Mouse (Mus musculus) MEL-GATA-1-ER (cell line): ENCODE results near the gene Dlx3.

Experiments
- DNase-seq: peaks from one replicate; pipeline ENCODE4 v3.0.0-alpha.2; 2012; ENCODE audit warnings: low read depth; ENCODE audit errors: extremely low read depth

Dlx3 gene

DNA sequence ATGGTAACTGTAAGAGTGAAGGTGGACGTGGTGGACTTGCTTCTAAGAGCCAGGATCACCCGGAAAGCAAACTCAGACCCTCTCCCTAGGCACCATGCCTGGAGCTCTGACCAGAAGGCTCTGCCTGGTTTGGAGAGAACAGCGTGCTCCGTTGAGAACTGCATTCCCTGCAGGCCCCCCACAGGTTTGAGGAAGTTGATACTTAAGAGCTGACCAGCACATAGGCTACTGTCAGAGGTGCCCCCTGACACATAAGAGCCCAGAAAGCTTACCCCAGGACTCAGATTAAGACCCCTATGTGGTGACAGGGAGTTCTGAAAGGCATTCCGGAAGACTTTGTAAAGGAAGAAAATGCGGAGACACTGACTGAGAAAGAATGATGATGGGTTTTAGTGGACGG, 31.6 kb upstream of the Dlx3 start:
- no peak for DNase-seq

DNA sequence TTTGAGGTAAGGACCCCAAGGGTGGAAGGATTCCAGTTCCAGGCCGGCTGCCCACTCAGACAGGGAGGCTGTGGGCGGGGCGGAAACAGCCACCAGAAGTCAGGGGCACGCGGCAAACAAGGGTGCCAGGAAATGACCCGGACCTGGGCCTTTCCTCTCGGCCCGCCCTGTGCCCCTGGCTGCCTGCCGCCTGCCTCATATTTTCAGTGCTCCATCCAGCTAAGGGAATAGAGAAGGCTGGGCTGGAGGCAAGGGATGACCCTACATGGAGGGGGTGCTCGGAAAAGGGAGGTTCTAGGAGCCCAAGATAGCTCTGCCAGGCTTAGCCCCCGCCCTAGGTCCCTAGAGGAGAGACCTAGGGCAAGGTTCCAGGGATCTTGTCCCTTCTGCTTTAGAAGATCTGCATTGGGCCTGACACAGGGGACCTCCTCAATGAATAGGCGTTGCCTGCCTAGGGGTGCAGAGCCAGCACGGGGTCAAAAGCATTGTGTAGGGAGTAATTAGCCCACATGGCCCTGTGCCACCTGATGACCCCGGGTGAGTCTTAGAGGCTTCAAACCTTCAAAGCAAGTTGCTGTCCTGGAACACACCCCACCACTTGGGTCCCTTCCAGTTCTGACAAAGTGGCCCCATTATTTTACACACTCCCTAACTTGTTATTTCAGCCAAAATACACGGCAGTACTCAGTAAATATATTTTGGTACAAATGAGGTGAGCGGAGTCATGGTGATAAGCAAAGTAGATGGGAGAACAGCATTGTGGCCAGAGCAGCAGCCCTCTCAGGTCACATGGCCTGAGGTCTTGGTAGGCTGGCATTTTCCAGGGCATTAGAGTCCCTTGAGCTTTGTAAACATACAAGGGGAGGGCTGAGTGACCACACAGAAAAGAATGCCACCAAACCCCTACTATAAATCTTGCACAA, 30.8 kb upstream of the Dlx3 start:
- no peak for DNase-seq

DNA sequence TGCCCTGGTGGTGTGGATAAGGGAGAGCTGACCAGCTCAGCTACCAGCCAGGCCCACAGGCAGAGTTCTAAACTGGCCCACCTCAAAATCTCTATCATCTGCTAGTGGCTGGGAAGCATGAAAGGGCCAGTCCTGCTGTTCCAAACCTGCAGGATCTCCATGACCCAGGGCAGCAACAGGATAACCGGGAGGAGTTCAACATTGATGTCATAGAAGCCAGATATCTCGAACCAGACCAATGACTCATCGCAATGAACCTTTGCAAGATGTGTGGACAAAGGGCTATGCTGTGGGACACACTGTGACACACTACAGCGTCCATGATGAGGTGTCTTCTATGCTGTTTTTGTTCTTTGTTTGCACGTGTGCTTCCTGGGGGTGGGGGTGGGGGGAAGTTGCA, 26.8 kb upstream of the Dlx3 start:
- DNase-seq: no peak

DNA sequence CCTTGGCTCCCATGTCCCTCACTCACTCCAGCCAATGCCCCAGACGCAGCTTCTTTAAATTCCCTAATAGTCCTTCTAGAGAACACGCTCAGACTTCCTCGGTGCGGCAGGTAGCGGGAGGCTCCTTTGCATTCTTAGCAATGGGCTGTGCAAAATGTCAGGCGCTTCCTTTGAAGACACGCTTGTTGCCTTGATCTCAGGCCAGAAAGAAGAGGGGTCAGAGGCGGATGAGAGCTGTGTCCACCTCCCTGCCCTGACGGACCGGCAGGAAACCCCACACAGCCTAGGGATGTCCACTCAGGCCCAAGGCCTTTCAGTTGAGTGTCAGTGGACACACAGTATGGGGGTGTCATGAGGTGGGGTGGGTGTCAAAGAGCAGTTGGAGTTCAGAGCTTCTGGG, 24.3 kb upstream of the Dlx3 start:
- no peak for DNase-seq

DNA sequence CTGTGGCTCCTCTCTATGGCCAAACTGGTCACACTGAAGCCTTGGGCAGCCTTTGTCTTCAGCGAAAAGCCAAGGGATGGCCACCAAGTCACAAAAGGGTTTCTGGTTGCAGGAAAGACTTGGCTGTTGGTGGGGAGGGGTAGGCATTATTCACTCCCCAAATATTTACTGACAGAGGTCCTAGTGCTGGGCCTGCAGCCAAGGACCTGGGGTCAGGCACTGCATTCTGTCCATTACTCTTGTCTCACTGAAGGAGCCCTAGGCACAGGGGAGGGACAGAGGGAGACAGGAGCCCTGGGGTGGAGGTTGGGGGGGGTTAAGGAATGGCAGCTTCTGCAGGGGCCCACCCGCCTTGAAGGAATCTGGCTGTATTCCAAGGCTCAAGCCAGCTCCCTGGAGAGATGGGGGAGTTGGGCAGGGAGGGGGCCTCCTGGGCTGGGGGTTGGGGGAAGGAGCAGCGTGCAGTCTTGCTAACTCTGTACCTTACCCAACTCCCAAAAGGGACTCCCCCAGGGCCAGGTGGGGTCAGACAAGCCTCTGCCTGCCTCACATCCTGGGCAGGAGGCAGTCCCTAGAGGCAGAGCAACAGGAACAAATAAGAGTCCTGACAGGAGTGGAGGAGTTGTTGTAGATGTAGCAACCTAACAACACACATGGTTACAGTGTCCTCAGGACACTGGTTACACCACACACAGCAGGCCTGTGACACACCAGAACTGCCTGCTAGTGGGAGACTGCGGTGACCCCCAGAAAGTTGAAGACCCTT, 23.1 kb upstream of the Dlx3 start:
- DNase-seq: no peak

DNA sequence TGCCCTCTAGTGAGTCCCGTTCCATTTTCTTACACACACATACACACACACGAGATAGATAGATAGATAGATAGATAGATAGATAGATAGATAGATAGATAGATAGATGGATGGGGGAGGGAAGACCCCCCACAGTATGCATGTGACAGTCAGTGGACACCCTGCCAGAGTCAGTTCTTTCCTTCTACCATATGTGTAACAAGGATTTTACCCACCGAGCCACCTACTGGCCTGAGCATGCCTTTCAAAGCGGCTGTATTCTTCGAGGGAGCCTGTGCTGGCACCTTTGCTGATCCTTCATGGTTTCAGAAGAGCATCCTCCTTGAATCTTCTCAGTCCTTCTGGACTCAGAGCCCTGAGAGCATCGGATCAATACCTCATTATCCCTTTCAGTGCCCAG, 22.0 kb upstream of the Dlx3 start:
- no peak for DNase-seq

DNA sequence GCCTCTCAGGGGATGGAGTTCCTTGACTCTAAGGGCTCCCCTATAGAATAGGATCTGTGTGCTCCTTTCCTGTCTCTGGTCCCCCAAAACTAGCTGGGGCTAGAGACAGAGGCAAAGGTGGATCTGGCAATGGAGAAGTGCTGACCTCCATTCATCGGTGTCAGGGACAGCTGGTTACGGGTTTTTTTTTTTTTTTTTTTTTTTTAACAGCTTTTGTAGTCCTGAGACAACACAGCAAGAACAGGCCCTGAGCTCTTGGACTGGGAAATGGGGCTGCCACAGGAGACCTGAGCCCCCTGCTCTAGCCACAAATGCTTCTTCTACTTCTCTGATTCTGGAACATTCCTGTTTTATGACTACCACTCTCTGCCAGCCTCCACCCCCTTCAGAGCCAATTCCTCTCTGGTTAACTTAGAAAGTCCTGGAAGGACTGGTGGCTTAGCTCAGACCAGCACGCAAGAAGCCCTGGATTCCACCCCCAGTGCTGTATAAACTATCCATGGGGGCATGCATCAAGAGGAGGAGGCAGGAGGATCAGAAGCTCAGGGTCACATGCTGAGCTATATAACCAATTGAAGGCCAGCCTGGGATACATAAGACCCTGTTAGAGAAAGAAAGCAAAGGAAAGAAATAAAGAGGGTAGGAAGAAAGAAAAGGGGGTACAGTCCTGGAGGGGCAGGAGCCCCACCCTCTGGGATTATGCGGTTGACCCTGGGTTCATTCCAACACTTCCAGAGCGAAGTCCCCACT, 21.4 kb upstream of the Dlx3 start:
- DNase-seq: no peak

DNA sequence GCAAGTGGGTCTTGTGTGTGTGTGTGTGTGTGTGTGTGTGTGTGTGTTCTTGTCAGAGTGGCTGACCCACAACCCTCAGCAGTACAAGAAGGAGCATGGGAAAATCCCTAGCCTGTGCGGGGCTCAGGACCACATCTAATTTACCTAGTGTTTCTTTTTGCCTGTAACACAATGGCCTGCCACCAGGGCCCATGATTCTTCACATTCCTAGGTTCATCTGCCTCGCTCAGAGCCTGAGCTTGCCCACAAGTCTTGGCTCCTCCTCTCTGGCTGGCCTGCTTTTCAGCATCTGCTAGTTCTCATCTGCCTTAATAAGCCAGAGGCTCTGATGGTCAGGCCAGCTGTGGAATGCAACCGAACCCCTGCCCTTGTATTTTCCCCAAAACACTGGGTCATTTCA, 19.5 kb upstream of the Dlx3 start:
- no peak for DNase-seq

DNA sequence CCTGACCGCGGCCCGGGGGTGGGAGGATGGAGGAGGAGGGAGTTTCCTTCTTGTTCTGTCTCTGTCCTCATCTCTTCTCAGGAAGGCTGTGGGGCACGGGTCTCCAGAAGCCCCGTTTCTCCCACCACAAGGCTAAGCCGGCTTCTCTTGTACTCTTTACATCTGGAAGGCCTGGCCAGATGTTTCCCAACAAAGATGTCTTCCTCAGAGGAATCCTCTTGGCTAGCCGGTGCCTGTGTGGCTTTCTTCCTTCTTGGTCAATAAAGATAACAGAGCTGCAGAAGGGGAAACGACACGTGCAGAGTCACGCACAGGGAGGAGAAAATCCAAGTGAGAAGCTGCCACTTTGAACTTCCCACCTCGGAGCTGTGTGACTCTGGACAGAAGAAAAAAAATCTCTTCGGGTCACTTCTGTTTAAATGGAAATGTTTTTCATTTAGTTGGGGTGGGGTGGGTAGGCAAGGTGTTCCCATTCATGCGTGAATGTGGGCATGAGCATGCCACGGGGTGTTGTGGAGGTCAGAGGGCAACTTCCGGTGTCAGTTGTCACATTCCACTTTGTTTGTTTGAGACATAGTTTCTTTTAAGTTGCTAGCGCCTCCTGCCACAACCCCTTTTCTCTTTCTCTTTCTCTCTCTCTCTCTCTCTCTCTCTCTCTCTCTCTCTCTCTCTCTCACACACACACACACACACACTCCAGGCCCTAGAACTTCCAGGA, 18.7 kb upstream of the Dlx3 start:
- no peak for DNase-seq

DNA sequence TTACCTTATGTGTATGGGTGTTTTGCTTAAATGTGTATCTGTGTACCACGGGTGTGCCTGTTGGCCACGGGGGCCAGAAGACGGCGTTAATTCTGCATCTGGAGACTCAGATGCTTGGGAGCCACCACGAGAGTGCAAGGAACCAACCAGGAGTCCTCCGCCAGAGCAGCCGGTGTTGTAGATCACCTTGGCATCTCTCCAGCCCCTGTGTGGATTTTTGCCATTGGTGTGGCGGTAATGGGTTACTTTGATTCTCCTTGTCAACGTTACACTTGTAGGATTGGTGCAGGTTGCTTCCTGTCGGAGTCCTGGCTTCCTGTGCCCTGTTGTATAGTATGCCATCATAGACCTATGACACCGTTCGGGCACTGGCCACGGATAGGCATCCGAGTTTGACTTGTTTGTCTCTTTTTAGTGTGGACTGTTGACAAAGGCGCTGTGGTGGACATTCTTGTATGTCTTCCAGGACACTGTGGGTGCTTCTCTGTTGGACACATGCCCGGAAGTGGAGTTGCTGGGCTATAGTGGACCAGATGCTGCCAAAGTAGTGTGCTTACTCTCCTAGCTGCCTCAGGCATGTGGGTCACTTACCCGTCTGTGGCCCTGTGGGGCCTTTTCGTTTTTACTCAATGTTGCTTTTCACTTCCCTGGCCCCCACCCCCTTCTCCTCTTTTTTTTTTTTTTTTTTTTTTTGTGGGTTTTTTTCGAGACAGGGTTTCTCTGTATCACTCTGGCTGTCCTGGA, 17.6 kb upstream of the Dlx3 start:
- no peak for DNase-seq

DNA sequence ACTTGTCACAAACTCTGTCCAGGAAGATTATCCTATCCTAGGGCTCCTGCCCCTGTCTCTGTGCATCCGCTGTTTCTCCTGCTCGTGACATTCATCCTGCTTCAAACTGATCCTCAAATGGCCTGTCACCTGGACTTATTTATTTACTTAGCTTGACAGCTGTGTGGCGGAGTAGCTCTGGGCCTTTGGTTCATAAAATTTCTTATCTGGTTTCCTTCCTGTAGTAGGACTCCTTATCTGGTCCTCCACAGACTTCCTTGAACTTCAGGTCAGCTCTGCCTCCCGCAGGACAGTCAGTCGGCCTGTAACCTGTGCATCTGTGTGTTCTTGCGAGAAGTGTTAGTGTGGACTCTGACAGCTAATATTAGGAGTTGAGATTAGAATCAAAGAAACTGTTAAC, 15.7 kb upstream of the Dlx3 start:
- peak; percentile 35 for DNase-seq

DNA sequence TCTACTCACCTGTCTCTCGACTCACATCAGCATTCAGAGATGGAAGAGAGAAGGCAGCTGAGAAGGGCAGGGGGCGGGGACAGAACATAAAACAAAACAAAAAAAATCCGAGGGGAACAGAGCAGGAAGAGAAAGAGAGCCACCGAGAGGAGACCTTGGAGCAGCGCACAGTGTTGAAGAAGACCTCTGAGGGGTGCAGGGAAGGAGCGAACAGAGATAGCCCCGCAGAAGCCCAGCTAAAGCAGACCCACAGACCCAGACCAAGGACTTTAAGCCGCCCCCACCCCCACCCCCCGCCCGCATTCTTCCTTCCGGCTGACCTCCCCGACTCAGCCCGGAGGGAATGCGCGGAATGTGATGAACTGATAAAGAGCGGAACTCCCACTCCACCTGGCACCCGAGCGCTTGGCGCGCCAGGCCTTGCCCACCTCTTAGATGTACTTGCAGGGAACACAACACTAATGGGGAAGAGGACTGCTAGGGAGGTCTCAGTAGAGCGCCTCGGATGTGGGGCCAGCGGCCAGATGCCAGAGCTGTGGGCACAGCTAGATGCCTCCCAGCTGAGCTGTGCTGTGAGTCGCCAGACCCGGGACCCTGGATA, 14.5 kb upstream of the Dlx3 start:
- DNase-seq: no peak

DNA sequence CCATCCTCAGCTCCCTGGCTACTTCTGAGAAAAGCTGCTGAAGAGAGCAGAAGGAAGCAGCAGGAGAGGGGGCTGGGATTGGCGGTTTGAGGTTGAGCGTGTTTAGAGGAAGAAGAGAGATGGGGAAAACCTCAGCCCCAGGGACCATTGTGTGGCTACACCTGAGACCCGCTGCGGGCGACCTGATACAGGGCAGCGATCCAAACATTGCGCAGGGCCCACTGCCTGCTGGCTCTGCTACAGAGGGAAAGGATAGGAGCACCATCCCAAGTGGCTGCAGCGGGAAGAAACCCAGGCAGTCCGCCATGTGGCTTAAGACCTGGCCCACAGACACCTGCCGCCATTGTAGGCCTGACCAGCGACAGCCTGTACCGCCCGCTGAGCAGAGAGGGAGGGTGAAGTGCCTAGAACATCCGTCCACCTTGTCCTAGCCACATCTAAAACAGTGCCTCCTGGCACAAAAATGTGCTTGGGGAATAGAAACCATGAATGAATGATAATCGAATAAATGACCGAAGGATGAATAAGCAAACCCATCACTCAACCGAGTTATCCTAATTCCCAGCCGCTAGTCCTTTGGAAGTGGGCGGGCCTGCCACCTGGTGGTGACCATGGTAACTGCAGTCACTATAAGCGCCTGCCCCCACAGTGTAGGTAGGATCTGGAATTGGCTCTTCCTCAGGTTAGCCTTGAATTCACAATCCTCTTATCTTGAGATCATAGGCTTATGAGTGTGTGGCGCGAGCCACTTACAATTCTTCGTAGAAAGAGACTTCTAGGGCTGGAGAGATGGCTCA, 13.3 kb upstream of the Dlx3 start:
- DNase-seq: peak; percentile 11

DNA sequence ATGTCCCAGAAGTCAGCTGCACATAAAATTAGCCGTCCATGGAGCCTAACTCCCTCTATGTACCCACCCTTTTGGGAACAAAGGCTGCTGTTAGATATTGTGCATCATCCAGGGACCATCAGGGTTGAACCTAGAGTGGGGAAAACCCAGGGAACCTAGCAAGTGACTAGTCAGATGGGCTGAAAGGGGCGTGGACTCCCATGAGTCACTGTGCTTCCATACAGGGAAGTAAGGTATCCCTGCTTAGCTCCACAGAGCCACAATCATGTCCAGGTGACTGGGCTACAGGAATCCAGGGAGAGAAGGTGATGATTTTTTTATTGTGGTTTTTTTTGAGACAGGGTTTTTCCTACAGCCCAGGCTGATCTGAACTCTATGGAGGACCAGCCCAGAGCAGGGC, 10.9 kb upstream of the Dlx3 start:
- DNase-seq: no peak

DNA sequence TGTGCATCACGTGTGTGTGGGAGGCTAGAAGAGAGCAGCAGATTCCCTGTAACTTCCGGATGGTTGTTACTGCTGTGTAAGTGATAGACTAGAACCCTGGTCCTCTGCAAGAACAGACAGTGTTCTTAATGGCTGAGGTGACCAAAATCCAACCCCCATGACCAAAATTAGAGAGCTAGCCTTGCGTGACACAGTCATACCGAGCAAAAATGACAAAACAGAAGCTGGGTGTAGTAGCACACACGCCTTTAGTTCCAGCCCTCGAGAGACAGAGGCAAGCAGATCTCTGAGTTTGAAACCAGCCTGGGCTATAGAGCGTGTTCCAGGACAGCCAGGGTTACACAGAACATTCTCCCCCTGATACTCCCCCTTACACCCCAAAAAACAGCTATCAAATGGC, 9.8 kb upstream of the Dlx3 start:
- no peak for DNase-seq

DNA sequence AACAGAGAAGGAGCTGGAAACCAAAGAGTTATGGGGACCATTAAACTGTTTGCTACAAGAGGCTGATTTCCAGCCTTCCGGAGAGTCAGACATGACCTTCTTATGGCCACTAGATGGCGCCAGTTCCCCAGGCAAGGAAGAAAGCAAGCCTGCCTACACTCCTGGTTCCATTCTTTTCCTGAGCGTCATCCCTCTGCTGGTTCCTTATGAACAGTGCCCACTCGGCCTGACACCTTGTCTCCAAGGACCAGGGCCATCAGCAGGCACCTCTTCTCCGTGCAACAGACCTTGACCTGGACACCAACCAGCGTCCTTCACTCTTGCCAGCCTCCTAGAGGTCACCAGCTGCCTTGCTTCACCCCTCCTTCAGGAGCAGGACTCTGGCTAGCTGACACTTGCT, 2.9 kb upstream of the Dlx3 start:
- peak; percentile 38 for DNase-seq

DNA sequence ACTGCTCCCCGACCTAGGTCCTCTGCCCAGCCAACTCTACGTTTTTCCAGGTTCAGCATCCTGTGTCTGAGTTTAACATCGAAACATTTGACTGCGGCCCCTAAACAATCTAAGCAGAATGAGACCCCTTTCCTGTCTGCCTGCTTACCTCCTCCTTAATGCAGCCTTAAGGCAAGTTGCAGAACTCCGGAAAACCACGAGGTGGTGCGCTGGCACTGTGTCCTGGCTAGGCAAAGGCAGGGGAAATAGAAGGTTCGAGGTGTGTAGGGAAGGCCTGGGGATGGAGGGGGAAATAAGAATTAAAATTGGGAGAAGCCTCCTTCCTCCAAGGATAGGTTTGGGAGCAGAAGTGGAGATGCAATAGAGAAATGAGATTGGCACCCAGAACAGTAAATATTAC, 1.4 kb upstream of the Dlx3 start:
- DNase-seq: no peak

DNA sequence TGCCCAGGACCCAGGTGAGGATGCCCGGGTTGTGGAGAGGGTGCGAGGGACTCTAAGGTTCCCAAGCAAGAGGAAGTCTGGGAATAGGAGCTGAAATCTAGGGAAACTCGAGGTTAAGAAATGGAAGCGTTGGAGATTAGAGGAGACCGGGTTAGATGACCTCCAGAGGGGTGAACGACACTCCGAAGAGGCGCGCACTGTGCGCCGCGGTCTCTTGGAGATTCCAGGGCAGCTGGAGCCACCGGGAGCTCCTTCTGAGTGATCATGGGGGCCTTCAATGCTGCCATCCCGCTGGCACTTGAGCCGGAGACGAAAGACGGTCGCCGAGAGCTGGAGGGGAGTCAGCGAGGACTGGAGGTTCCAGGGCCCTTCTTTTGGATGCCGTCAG, 708 bp downstream of the Dlx3 start:
- DNase-seq: no peak
